Mouse (Mus musculus) ES-Bruce4 (cell line): Measurements from ENCODE around the gene Relch.

Experiments
- CTCF ChIP-seq: IDR thresholded peaks from one replicate; pipeline ENCODE4 v1.8.1; 2011; ENCODE audit warnings: low read depth, low read length
- POLR2A ChIP-seq: IDR thresholded peaks from one replicate; pipeline ENCODE4 v1.8.1; 2011; ENCODE audit warnings: low read length; ENCODE audit not compliant: insufficient read depth

DNA sequence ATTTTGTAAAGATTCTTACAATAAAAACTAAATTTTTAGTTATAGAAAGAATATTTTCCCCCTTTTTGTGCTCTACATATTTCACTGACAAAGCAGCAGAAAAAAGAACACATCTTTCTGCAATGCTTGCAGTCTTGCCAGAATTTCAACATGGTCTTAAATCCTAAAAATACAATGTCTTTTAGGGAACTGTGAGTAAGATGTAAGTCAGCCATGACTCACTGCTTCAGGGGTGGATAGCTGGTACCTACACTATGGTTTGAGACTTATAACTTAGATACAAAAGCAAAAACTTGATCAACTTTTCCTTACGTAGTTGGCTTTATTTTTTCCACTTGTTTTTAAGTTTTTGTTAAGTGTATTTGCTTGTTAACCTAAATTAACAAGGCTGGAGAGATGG, 78.8 kb downstream of the Relch start:
- TF ChIP-seq CTCF (no peak), POLR2A (no peak)
